Mouse (Mus musculus) MEL (cell line): ENCODE measurements around the gene Gm21976. TPM values are rescaled to one million over a fixed set of nuclear protein-coding genes. Genes with fewer than 3 reads are reported as not detected.

ENCODE experiments used
- DNase-seq: peaks from one replicate; pipeline ENCODE4 v3.0.0; 2011; ENCODE audit warnings: low read depth, low spot score
- H3K27ac ChIP-seq: 2 replicates; pipeline ENCODE4 v1.5.1; 2012; ENCODE audit warnings: low read depth, mild to moderate bottlenecking, control low read depth, low read length, moderate library complexity; ENCODE audit not compliant: control insufficient read depth
- H3K27me3 ChIP-seq, 2 experiments: fragments of 150-350 bp in 1 of 2; sonication (generic) in 1 of 2; 2 replicates each; pipeline ENCODE4 v1.6.1; 2012; ENCODE audit warnings: low read length in 2 of 2, mild to moderate bottlenecking in 2 of 2, improper control_type of control experiment in 1 of 2, moderate library complexity in 1 of 2; ENCODE audit not compliant: insufficient read depth in 2 of 2, control insufficient read depth in 1 of 2
- H3K36me3 ChIP-seq, 2 experiments: 2 replicates each; pipeline ENCODE4 v1.6.1; 2012 to 2014; ENCODE audit warnings: low read length in 2 of 2, improper control_type of control experiment in 1 of 2, inconsistent platforms in 1 of 2, mild to moderate bottlenecking in 1 of 2; ENCODE audit not compliant: insufficient read depth in 2 of 2, control insufficient read depth in 1 of 2
- H3K4me1 ChIP-seq, 2 experiments: fragments of 150-350 bp in 1 of 2; sonication (generic) in 1 of 2; 2 replicates each; pipeline ENCODE4 v1.6.1; 2012; ENCODE audit warnings: low read length in 2 of 2, improper control_type of control experiment in 1 of 2, mild to moderate bottlenecking in 1 of 2; ENCODE audit not compliant: insufficient read depth in 2 of 2, control insufficient read depth in 1 of 2
- H3K4me3 ChIP-seq, 2 experiments: fragments of 150-350 bp in 1 of 2; sonication (generic) in 1 of 2; 2 replicates each; pipeline ENCODE4 v1.5.1; 2012; ENCODE audit warnings: low read depth in 2 of 2, low read length in 2 of 2, mild to moderate bottlenecking in 2 of 2, moderate library complexity in 2 of 2, control low read depth in 1 of 2, improper control_type of control experiment in 1 of 2; ENCODE audit not compliant: control insufficient read depth in 1 of 2, insufficient read depth in 1 of 2
- H3K79me2 ChIP-seq: 2 replicates; pipeline ENCODE4 v1.6.1; 2012; ENCODE audit warnings: mild to moderate bottlenecking, low read length, moderate library complexity; ENCODE audit not compliant: control insufficient read depth, poor library complexity, insufficient read depth
- H3K9ac ChIP-seq: 2 replicates; pipeline ENCODE4 v1.6.1; 2012; ENCODE audit warnings: low read depth, mild to moderate bottlenecking, control low read depth, low read length, moderate library complexity; ENCODE audit not compliant: control insufficient read depth, poor library complexity, severe bottlenecking
- H3K9me3 ChIP-seq: fragments of 150-350 bp; sonication (generic); replicated peaks from 2 replicates; pipeline ENCODE4 v1.6.1; 2012; ENCODE audit warnings: mild to moderate bottlenecking, low read length, improper control_type of control experiment, moderate library complexity; ENCODE audit not compliant: insufficient read depth
- CHD2 ChIP-seq: IDR thresholded peaks from 2 replicates; pipeline ENCODE4 v1.6.1; 2011; ENCODE audit warnings: low read length, improper control_type of control experiment
- CTCF ChIP-seq, 3 experiments: IDR thresholded peaks in 2 of 3; conservative IDR thresholded peaks in 1 of 3; 2 replicates each; pipeline ENCODE4 v1.5.1; 2011 to 2012; ENCODE audit warnings: low read length in 3 of 3, low read depth in 2 of 3, mild to moderate bottlenecking in 2 of 3, improper control_type of control experiment in 1 of 3, inconsistent platforms in 1 of 3, mixed read lengths in 1 of 3, moderate library complexity in 1 of 3; ENCODE audit not compliant: control insufficient read depth in 1 of 3, insufficient read depth in 1 of 3, poor library complexity in 1 of 3, severe bottlenecking in 1 of 3
- ELF1 ChIP-seq: IDR thresholded peaks from 2 replicates; pipeline ENCODE4 v1.6.1; 2014; ENCODE audit warnings: low read depth, mild to moderate bottlenecking, inconsistent platforms, low read length, improper control_type of control experiment, moderate library complexity
- ETS1 ChIP-seq: IDR thresholded peaks from 2 replicates; pipeline ENCODE4 v1.6.1; 2012; ENCODE audit warnings: low read depth, mild to moderate bottlenecking, inconsistent platforms, low read length, improper control_type of control experiment, moderate library complexity
- GABPA ChIP-seq: IDR thresholded peaks from 2 replicates; pipeline ENCODE4 v1.6.1; 2012; ENCODE audit warnings: low read depth, mild to moderate bottlenecking, inconsistent platforms, low read length, improper control_type of control experiment, moderate library complexity
- GATA1 ChIP-seq: IDR thresholded peaks from 2 replicates; pipeline ENCODE4 v1.6.1; 2011; ENCODE audit warnings: low read depth, low read length, improper control_type of control experiment
- HCFC1 ChIP-seq: IDR thresholded peaks from 2 replicates; pipeline ENCODE4 v1.6.1; 2012; ENCODE audit warnings: low read depth, mild to moderate bottlenecking, inconsistent platforms, low read length, improper control_type of control experiment, moderate library complexity
- JUND ChIP-seq: IDR thresholded peaks from 2 replicates; pipeline ENCODE4 v1.6.1; 2011; ENCODE audit warnings: low read depth, mild to moderate bottlenecking, improper control_type of control experiment, low read length
- KAT2A ChIP-seq: conservative IDR thresholded peaks from 2 replicates; pipeline ENCODE4 v1.6.1; 2012; ENCODE audit warnings: low read depth, low read length, improper control_type of control experiment, inconsistent platforms
- MAFK ChIP-seq: IDR thresholded peaks from 2 replicates; pipeline ENCODE4 v1.6.1; 2011; ENCODE audit warnings: low read depth, mild to moderate bottlenecking, low read length, improper control_type of control experiment, borderline replicate concordance
- MAX ChIP-seq: IDR thresholded peaks from 2 replicates; pipeline ENCODE4 v1.6.1; 2011; ENCODE audit warnings: low read length, improper control_type of control experiment
- MXI1 ChIP-seq: IDR thresholded peaks from 2 replicates; pipeline ENCODE4 v1.6.1; 2011; ENCODE audit warnings: mild to moderate bottlenecking, low read depth, low read length, improper control_type of control experiment
- MYB ChIP-seq: IDR thresholded peaks from 2 replicates; pipeline ENCODE4 v1.6.1; 2011; ENCODE audit warnings: mild to moderate bottlenecking, low read depth, low read length, improper control_type of control experiment
- MYC ChIP-seq: IDR thresholded peaks from 2 replicates; pipeline ENCODE4 v1.6.1; 2011; ENCODE audit warnings: low read depth, mild to moderate bottlenecking, low read length, improper control_type of control experiment, moderate library complexity
- NELFE ChIP-seq: IDR thresholded peaks from 2 replicates; pipeline ENCODE4 v1.6.1; 2011; ENCODE audit warnings: low read depth, low read length, improper control_type of control experiment
- NRF1 ChIP-seq: IDR thresholded peaks from 2 replicates; pipeline ENCODE4 v1.6.1; 2014; ENCODE audit warnings: low read depth, mild to moderate bottlenecking, inconsistent platforms, low read length, improper control_type of control experiment, moderate library complexity; ENCODE audit not compliant: poor library complexity, insufficient read depth, severe bottlenecking
- POLR2A ChIP-seq, 2 experiments: IDR thresholded peaks; 2 replicates each; pipeline ENCODE4 v1.6.1; 2011 to 2012; ENCODE audit warnings: low read length in 2 of 2, mild to moderate bottlenecking in 2 of 2, control low read depth in 1 of 2, improper control_type of control experiment in 1 of 2, low read depth in 1 of 2, moderate library complexity in 1 of 2; ENCODE audit not compliant: control insufficient read depth in 1 of 2, insufficient read depth in 1 of 2, poor library complexity in 1 of 2
- POLR2AphosphoS5 ChIP-seq: IDR thresholded peaks from 2 replicates; pipeline ENCODE4 v1.6.1; 2012; ENCODE audit warnings: low read depth, borderline replicate concordance, mild to moderate bottlenecking, inconsistent platforms, low read length, moderate library complexity, mixed read lengths
- RCOR1 ChIP-seq: IDR thresholded peaks from 2 replicates; pipeline ENCODE4 v1.6.1; 2012; ENCODE audit warnings: low read depth, mild to moderate bottlenecking, inconsistent platforms, low read length, improper control_type of control experiment
- SIN3A ChIP-seq: IDR thresholded peaks from 2 replicates; pipeline ENCODE4 v1.6.1; 2012; ENCODE audit warnings: low read length, improper control_type of control experiment, inconsistent platforms
- TAL1 ChIP-seq: IDR thresholded peaks from 2 replicates; pipeline ENCODE4 v1.6.1; 2012; ENCODE audit warnings: mild to moderate bottlenecking, inconsistent platforms, low read length, moderate library complexity, mixed read lengths
- TBP ChIP-seq: IDR thresholded peaks from 2 replicates; pipeline ENCODE4 v1.8.0; 2011; ENCODE audit warnings: low read depth, low read length, improper control_type of control experiment
- TCF12 ChIP-seq: IDR thresholded peaks from 2 replicates; pipeline ENCODE4 v1.6.1; 2014; ENCODE audit warnings: low read depth, mild to moderate bottlenecking, inconsistent platforms, low read length, improper control_type of control experiment, moderate library complexity
- UBTF ChIP-seq: IDR thresholded peaks from 2 replicates; pipeline ENCODE4 v1.6.1; 2012; ENCODE audit warnings: low read depth, mild to moderate bottlenecking, inconsistent platforms, low read length, improper control_type of control experiment, moderate library complexity, borderline replicate concordance; ENCODE audit not compliant: insufficient read depth
- USF1 ChIP-seq: IDR thresholded peaks from 2 replicates; pipeline ENCODE4 v1.6.1; 2014; ENCODE audit warnings: low read depth, mild to moderate bottlenecking, inconsistent platforms, low read length, improper control_type of control experiment, moderate library complexity
- USF2 ChIP-seq, 2 experiments: IDR thresholded peaks; 2 replicates each; pipeline ENCODE4 v1.6.1; 2011 to 2012; ENCODE audit warnings: improper control_type of control experiment in 2 of 2, low read length in 2 of 2, borderline replicate concordance in 1 of 2, inconsistent platforms in 1 of 2, low read depth in 1 of 2, mild to moderate bottlenecking in 1 of 2; ENCODE audit not compliant: insufficient read depth in 1 of 2
- ZNF384 ChIP-seq: IDR thresholded peaks from 2 replicates; pipeline ENCODE4 v1.6.1; 2012; ENCODE audit warnings: low read depth, mild to moderate bottlenecking, inconsistent platforms, low read length, improper control_type of control experiment
- polyA plus RNA-seq, 2 experiments: library from polyadenylated mRNA; stranded (reverse) in 1 of 2; unstranded in 1 of 2; fragments of >175 nt in 1 of 2; fragments of >200 nt in 1 of 2; gene quantifications; 2 replicates each; pipeline versions ENCODE4 v1.2.1 to v1.2.4; 2012; ENCODE audit warnings: low replicate concordance in 2 of 2, low read depth in 1 of 2; ENCODE audit not compliant: insufficient read length in 2 of 2, insufficient read depth in 1 of 2, missing spikeins in 1 of 2
- total RNA-seq: library from RNA; depleted of rRNA; stranded (reverse); fragments of 300-350 nt; gene quantifications from 2 replicates; pipeline ENCODE4 v1.2.3, GENCODE M21; 2012

Gm21976 gene
- total and polyA plus RNA-seq, 3 experiments, result not detected

DNA sequence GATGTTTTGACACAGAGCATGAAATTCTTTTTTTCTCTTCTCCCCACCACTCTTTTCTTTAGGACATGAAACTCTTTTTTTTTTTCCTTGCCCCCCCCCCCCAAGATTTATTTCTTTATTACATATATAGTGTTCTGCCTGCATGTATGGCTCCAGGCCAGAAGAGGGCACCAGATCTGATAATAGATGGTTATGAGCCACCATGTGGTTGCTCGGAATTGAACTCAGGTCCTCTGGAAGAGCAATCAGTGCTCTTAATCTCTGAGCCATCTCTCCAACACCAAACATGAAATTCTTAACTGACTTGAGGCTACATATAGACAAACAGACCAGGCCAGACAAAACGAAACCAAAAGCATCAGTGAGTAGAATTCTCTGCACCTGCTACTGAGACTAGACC is 2.2 kb upstream of the Gm21976 start:
- H3K9me3 ChIP-seq, result no peaks in the 10 kb centered on the region
- no peak overlapping the region for H3K9ac ChIP-seq
- peaks cover 6 to 35% of the 10 kb centered on the region in 2 experiments for H3K36me3 ChIP-seq
- H3K79me2 ChIP-seq, result no peaks in the 10 kb centered on the region
- TF ChIP-seq JUND (no peak), NELFE (no peak), ETS1 (no peak), TCF12 (no peak), MXI1 (no peak), POLR2A (IDR thresholded peaks at IDR 0.05; ENCODE audit: control insufficient read depth in 1 of 2, insufficient read depth in 1 of 2, low read depth in 1 of 2, low read length in 2 of 2, poor library complexity in 1 of 2) (no peak), USF2 (IDR thresholded peaks at IDR 0.05; ENCODE audit: borderline replicate concordance in 1 of 2, insufficient read depth in 1 of 2, low read depth in 1 of 2, low read length in 2 of 2) (no peak), MYB (no peak), ELF1 (no peak), GABPA (no peak), KAT2A (no peak), TAL1 (no peak), CHD2 (no peak), CTCF (IDR thresholded peaks at IDR 0.05 in 2 of 3, conservative IDR thresholded peaks at IDR 0.05 in 1 of 3; ENCODE audit: control insufficient read depth in 1 of 3, insufficient read depth in 1 of 3, low read depth in 2 of 3, low read length in 3 of 3, poor library complexity in 1 of 3, severe bottlenecking in 1 of 3) (peak; percentile 10 to 30 (median 15); a peak in 3 of 6 replicates), NRF1 (no peak), GATA1 (0 out of 2 replicates have a peak, but pooled peaks have one; percentile 4), POLR2AphosphoS5 (no peak)
- H3K27me3 ChIP-seq, result no peaks in the 10 kb centered on the region
- H3K27ac ChIP-seq, result no peak overlapping the region
- DNase-seq, result no peak
- peaks cover 23 to 31% of the 10 kb centered on the region in 2 experiments for H3K4me1 ChIP-seq
- no peak overlapping the region for H3K4me3 ChIP-seq

DNA sequence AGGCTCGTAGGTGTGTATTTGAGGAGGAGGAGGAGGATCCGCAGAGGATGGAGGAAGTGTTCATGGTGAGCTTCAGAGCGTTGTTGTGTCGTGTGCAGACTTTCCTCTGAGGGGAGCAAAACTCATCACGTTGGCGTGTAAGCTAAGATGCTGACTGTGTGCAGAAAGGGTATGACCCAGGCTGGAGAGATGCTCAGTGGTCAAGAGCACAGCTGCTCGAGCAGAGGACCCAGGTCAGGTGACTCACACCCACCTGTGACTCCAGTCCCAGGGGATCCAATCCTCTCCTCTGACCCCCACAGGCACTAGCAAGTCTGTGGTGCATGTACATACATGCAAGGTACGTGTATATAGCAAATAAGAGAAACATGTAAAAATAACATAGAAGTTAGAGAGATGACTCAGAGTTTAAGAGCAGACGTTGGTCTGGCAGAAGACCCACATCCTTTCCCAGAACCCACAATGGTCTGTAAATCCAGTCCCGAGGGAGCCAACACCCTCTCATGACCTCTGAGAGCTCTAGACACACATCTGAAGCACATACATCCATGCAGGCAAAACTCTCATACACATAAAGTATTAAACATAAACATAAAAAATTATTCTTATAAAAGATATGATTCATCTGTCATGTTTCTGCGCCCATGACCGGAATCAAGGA is 1.4 kb downstream of the Gm21976 start:
- no peak overlapping the region for H3K4me3 ChIP-seq
- H3K27me3 ChIP-seq, result no peaks in the 10 kb centered on the region
- H3K9ac ChIP-seq, result no peak overlapping the region
- no peak for DNase-seq
- peaks cover 2 to 12% of the 10 kb centered on the region in 2 experiments for H3K4me1 ChIP-seq
- TF ChIP-seq TBP, result no peak
- no peak for TF ChIP-seq MAFK
- TF ChIP-seq UBTF, result no peak
- TF ChIP-seq RCOR1, result no peak
- TF ChIP-seq HCFC1, result no peak
- no peak for TF ChIP-seq MYC
- TF ChIP-seq SIN3A, result no peak
- no peak for TF ChIP-seq MAX
- no peak for TF ChIP-seq ZNF384
- no peak for TF ChIP-seq USF1
- no peak for TF ChIP-seq MXI1
- TF ChIP-seq USF2 (IDR thresholded peaks at IDR 0.05; ENCODE audit: borderline replicate concordance in 1 of 2, insufficient read depth in 1 of 2, low read depth in 1 of 2, low read length in 2 of 2), result no peak
- TF ChIP-seq POLR2AphosphoS5, result no peak
- no peak for TF ChIP-seq KAT2A
- no peak for TF ChIP-seq GABPA
- no peak for TF ChIP-seq ELF1
- peaks cover 0 to 10% of the 10 kb centered on the region in 2 experiments; a peak in 2 of 4 replicates for H3K36me3 ChIP-seq
- no peak overlapping the region for H3K27ac ChIP-seq
- H3K79me2 ChIP-seq, result no peaks in the 10 kb centered on the region
- no peaks in the 10 kb centered on the region for H3K9me3 ChIP-seq
